Mouse (Mus musculus) erythroblast, embryonic 14.5 days (primary cell): Measurements from ENCODE around the gene Trim29.

ENCODE experiments used
- GATA1 ChIP-seq: IDR thresholded peaks from 2 replicates; pipeline ENCODE4 v1.6.1; 2012; ENCODE audit warnings: low read length, inconsistent platforms, mixed read lengths
- TAL1 ChIP-seq: IDR thresholded peaks from 3 replicates; pipeline ENCODE4 v1.6.1; 2012; ENCODE audit warnings: low read length, inconsistent platforms, mixed read lengths

GRCm38 (mm10) chr9:43305882-43306281 is 4.8 kb upstream of the Trim29 start:
- no peak for TF ChIP-seq TAL1
- no peak for TF ChIP-seq GATA1
